Mouse (Mus musculus) retina, embryonic 14.5 days (tissue): ENCODE measurements at regions not wholly inside any gene's neighbourhood (a gene's known extent, or its start where the extent isn't known, plus 50 kb on each side); places are given as distances from the start of the nearest gene placed in this dataset.

Experiments used
- DNase-seq: peaks from one replicate; pipeline ENCODE4 v3.0.0-alpha.2; 2015; ENCODE audit warnings: low spot score

GRCm38 (mm10) chr8:26886783-26887486 lies 90.2 kb upstream of the Zfp703 start:
- no peak for DNase-seq

GRCm38 (mm10) chr8:26887551-26887950 lies 89.6 kb upstream of the Zfp703 start:
- no peak for DNase-seq

GRCm38 (mm10) chr8:26888050-26888449 lies 89.1 kb upstream of the Zfp703 start:
- DNase-seq = no peak

GRCm38 (mm10) chr8:26891881-26892280 lies 85.2 kb upstream of the Zfp703 start:
- DNase-seq = peak; percentile 13

- DNase-seq = no peak
Measured at GRCm38 (mm10) chr8:26892380-26892779, 84.7 kb upstream of the Zfp703 start.

- DNase-seq = no peak
Measured at GRCm38 (mm10) chr8:26895867-26896266, 81.3 kb upstream of the Zfp703 start.

- DNase-seq = no peak
Measured at GRCm38 (mm10) chr8:26903289-26903688, 73.8 kb upstream of the Zfp703 start.

GRCm38 (mm10) chr8:26906257-26906656 lies 70.9 kb upstream of the Zfp703 start:
- DNase-seq = no peak

- no peak for DNase-seq
Measured at GRCm38 (mm10) chr8:26907347-26908170, 69.6 kb upstream of the Zfp703 start.

GRCm38 (mm10) chr8:26910186-26910585 lies 66.9 kb upstream of the Zfp703 start:
- DNase-seq = no peak

GRCm38 (mm10) chr8:26913562-26914529 lies 63.3 kb upstream of the Zfp703 start:
- DNase-seq = no peak

- peak; percentile 27 for DNase-seq
Measured at GRCm38 (mm10) chr8:26915731-26916130, 61.4 kb upstream of the Zfp703 start.

- no peak for DNase-seq
Measured at GRCm38 (mm10) chr8:26921531-26922177, 55.5 kb upstream of the Zfp703 start.

GRCm38 (mm10) chr8:26922178-26922540 lies 55.0 kb upstream of the Zfp703 start:
- no peak for DNase-seq

GRCm38 (mm10) chr8:26923166-26923565 lies 54.0 kb upstream of the Zfp703 start:
- DNase-seq = no peak
